Mouse (Mus musculus): ENCODE measurements around the gene Spsb1. TPM values are rescaled to one million over a fixed set of nuclear protein-coding genes. Genes with fewer than 3 reads are reported as not detected.

Gene Spsb1
- polyA plus RNA-seq, 1 experiment from 2014 or later, result 19.9 TPM

- no peak overlapping the region for H3K27ac ChIP-seq (ENCODE audit: low read depth)
- peaks cover 35% of the 10 kb centered on the region for H3K4me1 ChIP-seq (replicated peaks; ENCODE audit: control insufficient read depth, insufficient read depth, low read length)
- no peaks in the 10 kb centered on the region for H3K9me3 ChIP-seq (ENCODE audit: control insufficient read depth, low read length)
- H3K27me3 ChIP-seq (replicated peaks; ENCODE audit: control insufficient read depth, insufficient read depth, low read length), result no peaks in the 10 kb centered on the region
- no peak overlapping the region for H3K4me3 ChIP-seq (ENCODE audit: low read depth, low read length)
- 36% methylated on average over 18 of the region's 18 CpGs for WGBS
- H3K4me2 ChIP-seq (ENCODE audit: low read length), result no peak overlapping the region
- no peak for DNase-seq (ENCODE audit: low spot score)
- ATAC-seq (replicated peaks; ENCODE audit: low FRiP score, low TSS enrichment, low read depth), result no peak; the same call in 1 of the 2 replicates
- no peak overlapping the region for H3K9ac ChIP-seq (ENCODE audit: low read length)
- H3K36me3 ChIP-seq (ENCODE audit: control insufficient read depth, insufficient read depth, low read length), result no peaks in the 10 kb centered on the region
Observed at GRCm38 (mm10) chr4:149886298-149887271, 68.3 kb downstream of the Spsb1 start.

- DNase-seq (ENCODE audit: low spot score), result no peak
- Histone ChIP-seq H3K27ac (ENCODE audit: low read depth) (no peak overlapping the region), H3K9ac (ENCODE audit: low read length) (no peak overlapping the region), H3K27me3 (replicated peaks; ENCODE audit: control insufficient read depth, insufficient read depth, low read length) (no peaks in the 10 kb centered on the region), H3K4me2 (ENCODE audit: low read length) (no peak overlapping the region), H3K36me3 (ENCODE audit: control insufficient read depth, insufficient read depth, low read length) (no peaks in the 10 kb centered on the region), H3K9me3 (ENCODE audit: control insufficient read depth, low read length) (no peaks in the 10 kb centered on the region), H3K4me1 (replicated peaks; ENCODE audit: control insufficient read depth, insufficient read depth, low read length) (peaks cover 18% of the 10 kb centered on the region), H3K4me3 (ENCODE audit: low read depth, low read length) (no peak overlapping the region)
- WGBS, result 76% methylated on average over 10 of the region's 10 CpGs
- no peak for ATAC-seq (replicated peaks; ENCODE audit: low FRiP score, low TSS enrichment, low read depth)
Observed at GRCm38 (mm10) chr4:149883990-149884389, 70.9 kb downstream of the Spsb1 start.

- no peak overlapping the region for H3K4me2 ChIP-seq (ENCODE audit: low read length)
- no peaks in the 10 kb centered on the region for H3K36me3 ChIP-seq (ENCODE audit: control insufficient read depth, insufficient read depth, low read length)
- H3K9me3 ChIP-seq (ENCODE audit: control insufficient read depth, low read length), result no peaks in the 10 kb centered on the region
- no peaks in the 10 kb centered on the region for H3K27me3 ChIP-seq (replicated peaks; ENCODE audit: control insufficient read depth, insufficient read depth, low read length)
- DNase-seq (ENCODE audit: low spot score) (no peak), ATAC-seq (replicated peaks; ENCODE audit: low FRiP score, low TSS enrichment, low read depth) (no peak)
- H3K27ac ChIP-seq (ENCODE audit: low read depth), result no peak overlapping the region
- H3K4me1 ChIP-seq (replicated peaks; ENCODE audit: control insufficient read depth, insufficient read depth, low read length), result peaks cover 27% of the 10 kb centered on the region
- no peak overlapping the region for H3K9ac ChIP-seq (ENCODE audit: low read length)
- WGBS, result 53% methylated on average over 17 of the region's 17 CpGs
- no peak overlapping the region for H3K4me3 ChIP-seq (ENCODE audit: low read depth, low read length)
Observed at GRCm38 (mm10) chr4:149882139-149882916, 72.5 kb downstream of the Spsb1 start.

GRCm38 (mm10) chr4:149880908-149881307 is 73.9 kb downstream of the Spsb1 start:
- Histone ChIP-seq H3K27ac (ENCODE audit: low read depth) (no peak overlapping the region), H3K4me3 (ENCODE audit: low read depth, low read length) (no peak overlapping the region), H3K27me3 (replicated peaks; ENCODE audit: control insufficient read depth, insufficient read depth, low read length) (no peaks in the 10 kb centered on the region), H3K4me1 (replicated peaks; ENCODE audit: control insufficient read depth, insufficient read depth, low read length) (peaks cover 30% of the 10 kb centered on the region), H3K4me2 (ENCODE audit: low read length) (no peak overlapping the region), H3K36me3 (ENCODE audit: control insufficient read depth, insufficient read depth, low read length) (no peaks in the 10 kb centered on the region), H3K9me3 (ENCODE audit: control insufficient read depth, low read length) (no peaks in the 10 kb centered on the region), H3K9ac (ENCODE audit: low read length) (no peak overlapping the region)
- ATAC-seq (replicated peaks; ENCODE audit: low FRiP score, low TSS enrichment, low read depth) (no peak), DNase-seq (ENCODE audit: low spot score) (no peak)
- 83% methylated on average over 5 of the region's 5 CpGs for WGBS

- no peaks in the 10 kb centered on the region for H3K36me3 ChIP-seq (ENCODE audit: control insufficient read depth, insufficient read depth, low read length)
- H3K9ac ChIP-seq (ENCODE audit: low read length), result no peak overlapping the region
- peaks cover 37% of the 10 kb centered on the region for H3K4me1 ChIP-seq (replicated peaks; ENCODE audit: control insufficient read depth, insufficient read depth, low read length)
- no peak overlapping the region for H3K27ac ChIP-seq (ENCODE audit: low read depth)
- H3K27me3 ChIP-seq (replicated peaks; ENCODE audit: control insufficient read depth, insufficient read depth, low read length), result no peaks in the 10 kb centered on the region
- H3K9me3 ChIP-seq (ENCODE audit: control insufficient read depth, low read length), result no peaks in the 10 kb centered on the region
- DNase-seq (ENCODE audit: low spot score), result no peak
- no peak overlapping the region for H3K4me2 ChIP-seq (ENCODE audit: low read length)
- no peak for ATAC-seq (replicated peaks; ENCODE audit: low FRiP score, low TSS enrichment, low read depth)
- no peak overlapping the region for H3K4me3 ChIP-seq (ENCODE audit: low read depth, low read length)
- WGBS, result 71% methylated on average over 11 of the region's 11 CpGs
Observed at GRCm38 (mm10) chr4:149879980-149880379, 74.9 kb downstream of the Spsb1 start.

- H3K4me3 ChIP-seq (ENCODE audit: low read depth, low read length), result no peak overlapping the region
- H3K9ac ChIP-seq (ENCODE audit: low read length), result no peak overlapping the region
- H3K4me2 ChIP-seq (ENCODE audit: low read length), result no peak overlapping the region
- no peaks in the 10 kb centered on the region for H3K9me3 ChIP-seq (ENCODE audit: control insufficient read depth, low read length)
- ATAC-seq (replicated peaks; ENCODE audit: low FRiP score, low TSS enrichment, low read depth) (0 out of 2 replicates have a peak, but pooled peaks have one; percentile 9), DNase-seq (ENCODE audit: low spot score) (no peak)
- H3K4me1 ChIP-seq (replicated peaks; ENCODE audit: control insufficient read depth, insufficient read depth, low read length), result peaks cover 35% of the 10 kb centered on the region
- 46% methylated on average over 6 of the region's 6 CpGs for WGBS
- H3K36me3 ChIP-seq (ENCODE audit: control insufficient read depth, insufficient read depth, low read length), result no peaks in the 10 kb centered on the region
- no peaks in the 10 kb centered on the region for H3K27me3 ChIP-seq (replicated peaks; ENCODE audit: control insufficient read depth, insufficient read depth, low read length)
- H3K27ac ChIP-seq (ENCODE audit: low read depth), result no peak overlapping the region
Observed at GRCm38 (mm10) chr4:149878021-149878449, 76.8 kb downstream of the Spsb1 start.

- Histone ChIP-seq H3K9me3 (ENCODE audit: control insufficient read depth, low read length) (no peaks in the 10 kb centered on the region), H3K9ac (ENCODE audit: low read length) (no peak overlapping the region), H3K27me3 (replicated peaks; ENCODE audit: control insufficient read depth, insufficient read depth, low read length) (no peaks in the 10 kb centered on the region), H3K27ac (ENCODE audit: low read depth) (peak overlapping the region; percentile 47), H3K4me1 (replicated peaks; ENCODE audit: control insufficient read depth, insufficient read depth, low read length) (peaks cover 32% of the 10 kb centered on the region), H3K4me2 (ENCODE audit: low read length) (no peak overlapping the region), H3K36me3 (ENCODE audit: control insufficient read depth, insufficient read depth, low read length) (no peaks in the 10 kb centered on the region), H3K4me3 (ENCODE audit: low read depth, low read length) (no peak overlapping the region)
- DNase-seq (ENCODE audit: low spot score) (no peak), ATAC-seq (replicated peaks; ENCODE audit: low FRiP score, low TSS enrichment, low read depth) (no peak)
- 29% methylated on average over 3 of the region's 3 CpGs for WGBS
Observed at GRCm38 (mm10) chr4:149877202-149877601, 77.6 kb downstream of the Spsb1 start.

GRCm38 (mm10) chr4:149876761-149877160 is 78.1 kb downstream of the Spsb1 start:
- no peak overlapping the region for H3K4me2 ChIP-seq (ENCODE audit: low read length)
- no peak overlapping the region for H3K4me3 ChIP-seq (ENCODE audit: low read depth, low read length)
- H3K27me3 ChIP-seq (replicated peaks; ENCODE audit: control insufficient read depth, insufficient read depth, low read length), result no peaks in the 10 kb centered on the region
- ATAC-seq (replicated peaks; ENCODE audit: low FRiP score, low TSS enrichment, low read depth), result no peak; the same call in 1 of the 2 replicates
- H3K27ac ChIP-seq (ENCODE audit: low read depth), result peak overlapping the region; percentile 47
- no peaks in the 10 kb centered on the region for H3K9me3 ChIP-seq (ENCODE audit: control insufficient read depth, low read length)
- peak; percentile 79 for DNase-seq (ENCODE audit: low spot score)
- 31% methylated on average over 6 of the region's 6 CpGs for WGBS
- no peak overlapping the region for H3K9ac ChIP-seq (ENCODE audit: low read length)
- H3K4me1 ChIP-seq (replicated peaks; ENCODE audit: control insufficient read depth, insufficient read depth, low read length), result peaks cover 31% of the 10 kb centered on the region
- H3K36me3 ChIP-seq (ENCODE audit: control insufficient read depth, insufficient read depth, low read length), result no peaks in the 10 kb centered on the region

Data from intestine, embryonic 14.5 days (tissue).